8 mouse cellular contexts compared by ENCODE assay signal in genomic region chr4:148151267-148152168, GRCm38 (mm10). TPM values are rescaled to one million over a fixed set of nuclear protein-coding genes. Genes with fewer than 3 reads are reported as not detected.
DNase-seq lines count a peak whose midpoint lies in the region; ATAC-seq and TF ChIP-seq lines count a peak whose summit lies in the region.

Gene Fbxo6, minus strand, starts transcription at chr4:148152140.

- no peaks in the 10 kb centered on the region for H3K79me2 ChIP-seq in C2C12 (ENCODE audit: control insufficient read depth, insufficient read depth)
- H3K79me2 ChIP-seq in liver, adult 2 months (ENCODE audit: control insufficient read depth, insufficient read depth, low read length), result no peaks in the 10 kb centered on the region

- under 1% methylated on average over 66 of the region's 67 CpGs for WGBS in heart, embryonic 10.5 days
- under 1% methylated on average over 66 of the region's 67 CpGs for WGBS in kidney, embryonic 15.5 days
- WGBS in liver, adult 2 months, result 1% methylated on average over 64 of the region's 67 CpGs

- H3K9me3 ChIP-seq in heart, embryonic 10.5 days, result no peaks in the 10 kb centered on the region
- no peaks in the 10 kb centered on the region for H3K9me3 ChIP-seq in kidney, embryonic 15.5 days (replicated peaks)

- no peaks in the 10 kb centered on the region for H3K79me3 ChIP-seq in C2C12 (ENCODE audit: low read depth)

- peak; percentile 97 for DNase-seq in brain, adult 2 months (ENCODE audit: low read depth, low spot score)
- DNase-seq in heart, embryonic 10.5 days (ENCODE audit: low spot score), result peak; percentile 95
- DNase-seq in liver, adult 2 months (ENCODE audit: extremely low read depth, low read depth, low spot score), result peak; percentile 71
- peak; percentile 77 to 80 for DNase-seq in spleen, postnatal 36 days (ENCODE audit: low spot score in 2 of 2)

- peak; percentile 88 for ATAC-seq in kidney, embryonic 15.5 days (replicated peaks; ENCODE audit: low FRiP score)
- ATAC-seq in monocyte, adult 5-6 weeks (replicated peaks; ENCODE audit: insufficient number of reproducible peaks, low FRiP score, low TSS enrichment, poor library complexity, severe bottlenecking), result peak; percentile 87

- H3K4me1 ChIP-seq in embryonic fibroblast, embryonic 13.5 days (ENCODE audit: control insufficient read depth, insufficient read depth, low read length), result peaks cover 3% of the 10 kb centered on the region; the same call in 1 of the 2 replicates
- peaks cover 20% of the 10 kb centered on the region for H3K4me1 ChIP-seq in heart, embryonic 10.5 days
- H3K4me1 ChIP-seq in kidney, embryonic 15.5 days, result peaks cover 32% of the 10 kb centered on the region
- peaks cover 18% of the 10 kb centered on the region for H3K4me1 ChIP-seq in liver, adult 2 months (ENCODE audit: control insufficient read depth, insufficient read depth, low read length)

- peak within 1 kb of the TSS; percentile 45 for H3K4me3 ChIP-seq in C2C12 (ENCODE audit: insufficient read depth, poor library complexity, severe bottlenecking)
- H3K4me3 ChIP-seq in embryonic fibroblast, embryonic 13.5 days (ENCODE audit: insufficient read depth, low read length), result peak within 1 kb of the TSS; percentile 47
- peak within 1 kb of the TSS; percentile 85 for H3K4me3 ChIP-seq in heart, embryonic 10.5 days
- H3K4me3 ChIP-seq in kidney, embryonic 15.5 days (replicated peaks), result peak within 1 kb of the TSS; percentile 72
- H3K4me3 ChIP-seq in liver, adult 2 months (ENCODE audit: insufficient read depth, low read depth, low read length), result peak within 1 kb of the TSS; percentile 90

- H3K9ac ChIP-seq in kidney, embryonic 15.5 days, result peak within 1 kb of the TSS; percentile 71
- peak within 1 kb of the TSS; percentile 91 for H3K9ac ChIP-seq in liver, adult 2 months (ENCODE audit: low read depth, low read length)

- peak within 1 kb of the TSS; percentile 97 for H3K4me2 ChIP-seq in kidney, embryonic 15.5 days

- peak; percentile 75 for TF ChIP-seq CTCF in C2C12 (IDR thresholded peaks at IDR 0.05; ENCODE audit: control insufficient read depth, insufficient read depth, insufficient read length)
- peak; percentile 40; the same call in 1 of the 2 replicates for TF ChIP-seq CTCF in embryonic fibroblast, embryonic 13.5 days (IDR thresholded peaks at IDR 0.05; ENCODE audit: borderline replicate concordance, insufficient read depth, low read length)
- TF ChIP-seq CTCF in liver, adult 2 months (IDR thresholded peaks at IDR 0.05; ENCODE audit: low read depth, low read length), result peak; percentile 80

- peak within 1 kb of the TSS; percentile 78 for H3K27ac ChIP-seq in embryonic fibroblast, embryonic 13.5 days (ENCODE audit: insufficient read depth, low read length)
- peak within 1 kb of the TSS; percentile 93 for H3K27ac ChIP-seq in heart, embryonic 10.5 days
- H3K27ac ChIP-seq in kidney, embryonic 15.5 days, result peak within 1 kb of the TSS; percentile 89
- peak within 1 kb of the TSS; percentile 99 for H3K27ac ChIP-seq in liver, adult 2 months (replicated peaks; ENCODE audit: insufficient read depth, low read depth, low read length)

- H3ac ChIP-seq in C2C12 (ENCODE audit: control insufficient read depth, insufficient read length, low read depth), result peak within 1 kb of the TSS; percentile 96

- no peaks in the 10 kb centered on the region for H3K27me3 ChIP-seq in C2C12 (ENCODE audit: control insufficient read depth, insufficient read depth, insufficient read length)
- no peaks in the 10 kb centered on the region for H3K27me3 ChIP-seq in heart, embryonic 10.5 days (ENCODE audit: insufficient read depth, poor library complexity, severe bottlenecking)
- 0 out of 2 replicates have a peak, but pooled peaks cover 6% of the 10 kb centered on the region for H3K27me3 ChIP-seq in kidney, embryonic 15.5 days
- no peaks in the 10 kb centered on the region for H3K27me3 ChIP-seq in liver, adult 2 months (ENCODE audit: control insufficient read depth, insufficient read depth, low read length)

- no peaks in the 10 kb centered on the region for H3K36me3 ChIP-seq in C2C12 (ENCODE audit: control insufficient read depth, insufficient read depth)
- peaks cover 36% of the 10 kb centered on the region for H3K36me3 ChIP-seq in heart, embryonic 10.5 days
- H3K36me3 ChIP-seq in kidney, embryonic 15.5 days, result peaks cover 11% of the 10 kb centered on the region
- no peaks in the 10 kb centered on the region for H3K36me3 ChIP-seq in liver, adult 2 months (ENCODE audit: control insufficient read depth, insufficient read depth, low read length)

- peak; percentile 46 for TF ChIP-seq POLR2A in embryonic fibroblast, embryonic 13.5 days (IDR thresholded peaks at IDR 0.05; ENCODE audit: low read depth, low read length)
- TF ChIP-seq POLR2A in liver, adult 2 months (IDR thresholded peaks at IDR 0.05; ENCODE audit: extremely low read depth, insufficient read depth, low read length), result no peak

TF ChIP-seq in C2C12, 6 proteins besides CTCF, POLR2A, EP300 and RAD21:
- TF ChIP-seq FOSL1 (IDR thresholded peaks at IDR 0.05; ENCODE audit: insufficient read depth, low read length, poor library complexity, severe bottlenecking) (no peak), CEBPB (IDR thresholded peaks at IDR 0.05; ENCODE audit: low read depth) (no peak), MAX (IDR thresholded peaks at IDR 0.05) (no peak), MYOD1 (IDR thresholded peaks at IDR 0.05; ENCODE audit: control insufficient read depth, insufficient read length, low read depth) (no peak), MYOG (IDR thresholded peaks at IDR 0.05; ENCODE audit: control insufficient read depth, extremely low read depth, insufficient read length) (no peak), USF1 (IDR thresholded peaks at IDR 0.05; ENCODE audit: low read depth) (no peak)

RNA-seq across cellular contexts. Expression of gene Fbxo6, which starts in this region (rescaled TPM):
- polyA plus RNA-seq in C2C12 (2012; fragmentation: generic; extraction: Trizol), result 54.4 TPM
- 23.2 and 30.3 TPM in 2 replicates for polyA plus RNA-seq in embryonic fibroblast, embryonic 13.5 days (2011; ENCODE audit: insufficient read length, low read depth, missing spikeins)
- 19.5 and 21.1 TPM in 2 replicates for polyA plus RNA-seq in heart, embryonic 10.5 days (2016; fragmentation: Nextera tagmentation; extraction: Ambion mirVana)
- 15.5 and 19.9 TPM in 2 replicates for polyA plus RNA-seq in kidney, embryonic 15.5 days (2015; fragmentation: Nextera tagmentation; extraction: Ambion mirVana)
- 35.0 and 38.7 TPM in 2 replicates for total RNA-seq in liver, adult 2 months (2014; rRNA removed)
- 91.9 and 97.2 TPM in 2 replicates for polyA plus RNA-seq in liver, adult 2 months (2012; rRNA removed)
- total RNA-seq in monocyte, adult 5-6 weeks (2017), result 12.7 to 17.3 TPM (median 13.8 TPM) in 3 replicates

Comparison
In these comparisons a context has a peak if more than half of its experiments do, and no peak if none do; other contexts are left out.
1. Peak in every context shown above with its lines: DNase-seq, ATAC-seq, H3K4me3 ChIP-seq and H3K27ac ChIP-seq.